Mouse (Mus musculus) kidney, embryonic 16.5 days (tissue): ENCODE results near the gene Rtp3. TPM values are rescaled to one million over a fixed set of nuclear protein-coding genes. Genes with fewer than 3 reads are reported as not detected.

Experiments
- ATAC-seq: fragments of 200-750 bp; cut with Nextera tagmentation; 2 replicates; pipeline ENCODE4 v1.8.0; 2017; ENCODE audit warnings: moderate TSS enrichment; ENCODE audit not compliant: low FRiP score, low TSS enrichment
- H3K27ac ChIP-seq: fragments of 300-500 bp; sonication (generic); 2 replicates; pipeline ENCODE4 v1.5.1; 2014; ENCODE audit warnings: low read length
- H3K27me3 ChIP-seq: fragments of 300-500 bp; sonication (generic); 2 replicates; pipeline ENCODE4 v1.6.1; 2014; ENCODE audit warnings: low read length, control low read depth, mixed read lengths; ENCODE audit not compliant: insufficient read depth
- H3K36me3 ChIP-seq: fragments of 300-500 bp; sonication (generic); 2 replicates; pipeline ENCODE4 v1.6.1; 2014; ENCODE audit warnings: low read length, control low read depth, mixed read lengths; ENCODE audit not compliant: insufficient read depth
- H3K4me1 ChIP-seq: fragments of 300-500 bp; sonication (generic); 2 replicates; pipeline ENCODE4 v1.6.1; 2014; ENCODE audit warnings: low read length, control low read depth, mixed read lengths; ENCODE audit not compliant: insufficient read depth
- H3K4me2 ChIP-seq: fragments of 300-500 bp; sonication (generic); replicated peaks from 2 replicates; pipeline ENCODE4 v1.6.1; 2014; ENCODE audit warnings: low read depth, low read length
- H3K4me3 ChIP-seq: fragments of 300-500 bp; sonication (generic); 2 replicates; pipeline ENCODE4 v1.5.1; 2014; ENCODE audit warnings: mild to moderate bottlenecking, low read length
- H3K9ac ChIP-seq: fragments of 300-500 bp; sonication (generic); replicated peaks from 2 replicates; pipeline ENCODE4 v1.6.1; 2014; ENCODE audit warnings: low read length
- H3K9me3 ChIP-seq: fragments of 300-500 bp; sonication (generic); 2 replicates; pipeline ENCODE4 v1.6.1; 2016; ENCODE audit warnings: low read length, control low read depth
- WGBS: fragments of 180-500 bp; shearing (Covaris S2); extraction: QIAGEN DNeasy Blood & Tissue Kit; methylation state at CpG from one replicate; pipeline ENCODE4 v1.1.7; 2014; 5-methylcytosine and 5-hydroxymethylcytosine counted together
- polyA plus RNA-seq: library from polyadenylated mRNA; unstranded; fragments of >200 nt; fragmentation: Nextera tagmentation; extraction: Ambion mirVana; gene quantifications from 2 replicates; pipeline ENCODE4 v1.2.1, GENCODE M21; 2015

The Rtp3 gene
- 0.44 and 1.2 TPM in 2 replicates for polyA plus RNA-seq

DNA sequence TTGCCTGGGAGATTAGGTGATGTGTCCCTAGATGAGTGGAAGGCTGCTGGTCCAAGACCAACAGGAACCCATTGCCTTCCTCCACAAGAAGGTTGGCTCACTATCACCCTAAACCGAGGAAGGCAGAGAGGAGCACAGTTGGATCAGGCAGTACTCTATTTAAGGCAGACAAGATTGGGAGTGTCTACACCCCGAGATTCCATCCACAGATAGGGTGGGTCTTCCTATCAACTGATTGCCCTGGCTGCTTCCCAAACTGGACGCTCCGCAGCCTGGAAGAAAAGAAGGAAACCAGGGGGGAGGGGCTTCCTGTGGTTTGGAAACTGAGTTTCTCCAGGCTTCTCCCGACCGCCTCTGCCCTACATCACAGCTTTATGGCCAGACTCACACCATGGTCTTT lies at the start of gene Rtp3:
Gene Rtp3 (minus strand): TSS at position 380 of the 400 bp plus-strand sequence.
- Histone ChIP-seq H3K36me3 (no peaks in the 10 kb centered on the region), H3K4me2 (no peak within 1 kb of the TSS), H3K9ac (no peak within 1 kb of the TSS), H3K9me3 (no peaks in the 10 kb centered on the region), H3K4me3 (no peak within 1 kb of the TSS), H3K4me1 (no peaks in the 10 kb centered on the region), H3K27ac (no peak within 1 kb of the TSS; the same call in 1 of the 2 replicates), H3K27me3 (no peaks in the 10 kb centered on the region)
- WGBS: 47% methylated on average over 6 of the region's 6 CpGs
- ATAC-seq: no peak

DNA sequence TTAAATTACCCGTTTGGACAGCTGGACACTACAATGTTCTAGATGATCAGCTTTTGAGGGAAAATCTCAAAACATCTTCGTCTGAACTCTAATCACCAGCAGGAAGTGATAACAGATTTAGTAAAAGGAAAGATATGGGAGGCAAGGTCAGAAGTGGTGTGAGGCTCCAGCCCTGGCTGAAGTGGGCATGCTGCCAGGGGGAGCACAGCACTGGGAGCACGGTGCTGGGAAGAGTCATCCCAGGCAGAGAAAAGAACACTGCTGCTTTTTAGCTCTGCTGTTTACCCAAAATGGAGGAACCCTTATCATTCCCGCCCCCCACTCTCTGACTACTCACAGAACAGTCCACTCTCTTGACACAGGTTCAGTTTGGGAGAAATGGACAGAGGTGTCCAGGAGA lies 49.6 kb upstream of the Rtp3 start:
- Histone ChIP-seq H3K27ac (no peak overlapping the region), H3K4me3 (no peak overlapping the region), H3K9me3 (no peaks in the 10 kb centered on the region), H3K27me3 (no peaks in the 10 kb centered on the region), H3K9ac (no peak overlapping the region), H3K36me3 (no peaks in the 10 kb centered on the region), H3K4me1 (no peaks in the 10 kb centered on the region; the same call in 1 of the 2 replicates), H3K4me2 (no peak overlapping the region)
- 71% methylated on average over 4 of the region's 4 CpGs for WGBS
- no peak for ATAC-seq

DNA sequence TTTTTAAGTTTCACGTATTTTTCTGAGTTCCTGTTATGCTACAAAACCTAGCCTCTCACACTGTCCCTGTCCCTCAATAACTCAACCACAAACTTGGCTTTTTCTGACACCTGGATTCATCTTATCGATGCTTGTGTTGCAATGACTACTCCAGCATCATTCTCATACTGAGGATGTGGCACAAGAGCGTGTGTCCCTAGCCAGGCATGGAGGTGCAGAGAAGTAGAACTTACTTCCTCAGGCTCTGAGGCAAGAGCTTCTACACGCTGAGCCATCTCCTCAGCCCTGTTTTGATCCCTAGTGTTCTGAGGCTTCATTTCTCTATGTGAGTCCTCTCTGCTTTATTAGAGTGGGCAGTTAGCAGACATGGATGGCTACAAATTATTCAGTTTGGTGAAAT lies 43.3 kb upstream of the Rtp3 start:
- 85% methylated on average over 4 of the region's 4 CpGs for WGBS
- Histone ChIP-seq H3K9ac (no peak overlapping the region), H3K27me3 (no peaks in the 10 kb centered on the region), H3K36me3 (no peaks in the 10 kb centered on the region), H3K4me1 (no peaks in the 10 kb centered on the region; the same call in 1 of the 2 replicates), H3K9me3 (no peaks in the 10 kb centered on the region), H3K4me2 (no peak overlapping the region), H3K4me3 (no peak overlapping the region), H3K27ac (no peak overlapping the region)
- ATAC-seq: no peak

DNA sequence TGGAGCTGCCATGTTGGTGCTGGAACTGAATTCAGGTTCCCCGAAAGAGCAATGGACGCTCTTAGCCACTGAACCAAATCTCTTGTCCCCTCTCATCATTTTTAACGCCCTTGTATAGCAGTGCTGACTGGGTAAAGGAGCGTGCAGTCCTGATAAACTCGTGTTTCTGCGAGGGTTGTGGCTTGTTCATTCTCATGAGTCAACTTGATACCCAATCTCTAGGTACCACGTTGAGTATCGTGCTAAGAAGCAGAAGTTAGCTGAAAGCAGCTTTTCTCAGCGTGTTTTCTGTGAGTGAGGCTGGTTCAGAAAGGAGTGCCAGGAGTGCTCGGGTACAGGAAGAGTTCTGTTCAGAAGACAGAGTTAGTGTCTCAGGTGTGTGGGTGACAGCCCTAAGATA lies 36.4 kb upstream of the Rtp3 start:
- WGBS: 88% methylated on average over 10 of the region's 10 CpGs
- no peak for ATAC-seq

DNA sequence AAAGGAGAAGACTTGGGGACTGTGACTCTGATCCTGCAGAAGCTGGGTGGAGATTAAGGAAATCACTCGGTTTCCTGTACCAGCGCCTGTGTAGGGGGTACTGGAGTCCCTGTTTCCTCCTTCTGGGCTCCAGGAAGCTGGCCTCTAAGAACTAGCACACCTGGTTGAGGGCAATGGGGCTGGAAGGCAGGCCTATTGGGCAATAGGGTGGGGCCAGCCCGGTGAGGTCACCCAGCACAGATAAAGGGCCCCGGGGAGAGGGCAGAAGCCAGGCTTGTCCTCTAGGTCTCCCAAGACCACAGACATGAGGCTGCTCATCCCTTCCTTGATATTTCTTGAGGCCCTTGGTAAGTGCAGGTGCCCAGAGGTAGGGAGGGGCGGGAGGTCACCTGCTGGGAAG lies 28.6 kb upstream of the Rtp3 start, which contains the start of gene Ltf:
Gene Ltf (plus strand): TSS at position 250 of the 400 bp plus-strand sequence.
- ATAC-seq: 0 out of 2 replicates have a peak, but pooled peaks have one; percentile 9
- WGBS: 82% methylated on average over 5 of the region's 5 CpGs
- H3K27me3 ChIP-seq: no peaks in the 10 kb centered on the region

More for the DNA sequence above, 36.4 kb upstream of the Rtp3 start:
- no peak overlapping the region for H3K27ac ChIP-seq
- H3K9ac ChIP-seq: no peak overlapping the region
- H3K36me3 ChIP-seq: no peaks in the 10 kb centered on the region
- H3K9me3 ChIP-seq: no peaks in the 10 kb centered on the region
- no peak overlapping the region for H3K4me2 ChIP-seq
- H3K4me3 ChIP-seq: no peak overlapping the region
- no peaks in the 10 kb centered on the region for H3K4me1 ChIP-seq
- H3K27me3 ChIP-seq: no peaks in the 10 kb centered on the region

DNA sequence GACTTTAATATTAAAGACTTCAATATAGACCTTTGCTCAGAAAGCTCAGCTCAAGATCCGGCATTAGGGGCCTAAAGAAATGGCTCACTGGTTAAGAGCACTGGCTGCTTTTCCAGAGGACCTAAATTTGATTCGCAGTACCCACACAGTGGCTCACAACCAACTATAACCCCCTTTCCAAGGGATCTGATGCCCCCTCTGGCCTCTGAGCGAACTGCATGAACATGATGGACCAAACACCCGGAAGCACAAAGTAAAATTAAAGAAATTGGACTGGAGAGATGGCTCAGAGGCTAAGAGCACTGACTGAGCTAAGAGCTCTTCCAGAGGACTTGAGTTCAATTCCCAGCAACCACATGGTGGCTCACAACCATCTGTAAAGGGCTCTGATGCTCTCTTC lies 25.3 kb upstream of the Rtp3 start:
- Histone ChIP-seq H3K4me2 (no peak overlapping the region), H3K9me3 (no peaks in the 10 kb centered on the region), H3K27ac (no peak overlapping the region), H3K36me3 (no peaks in the 10 kb centered on the region), H3K9ac (no peak overlapping the region), H3K4me3 (no peak overlapping the region), H3K27me3 (no peaks in the 10 kb centered on the region), H3K4me1 (peaks cover 4% of the 10 kb centered on the region; the same call in 1 of the 2 replicates)
- ATAC-seq: no peak
- WGBS: 83% methylated on average over 4 of the region's 4 CpGs

More for the DNA sequence above, 28.6 kb upstream of the Rtp3 start, which contains the start of gene Ltf:
- H3K4me1 ChIP-seq: no peaks in the 10 kb centered on the region
- H3K9me3 ChIP-seq: no peaks in the 10 kb centered on the region
- no peaks in the 10 kb centered on the region for H3K36me3 ChIP-seq
- H3K4me2 ChIP-seq: no peak within 1 kb of the TSS
- no peak within 1 kb of the TSS for H3K9ac ChIP-seq
- H3K27ac ChIP-seq: no peak within 1 kb of the TSS
- H3K4me3 ChIP-seq: no peak within 1 kb of the TSS

DNA sequence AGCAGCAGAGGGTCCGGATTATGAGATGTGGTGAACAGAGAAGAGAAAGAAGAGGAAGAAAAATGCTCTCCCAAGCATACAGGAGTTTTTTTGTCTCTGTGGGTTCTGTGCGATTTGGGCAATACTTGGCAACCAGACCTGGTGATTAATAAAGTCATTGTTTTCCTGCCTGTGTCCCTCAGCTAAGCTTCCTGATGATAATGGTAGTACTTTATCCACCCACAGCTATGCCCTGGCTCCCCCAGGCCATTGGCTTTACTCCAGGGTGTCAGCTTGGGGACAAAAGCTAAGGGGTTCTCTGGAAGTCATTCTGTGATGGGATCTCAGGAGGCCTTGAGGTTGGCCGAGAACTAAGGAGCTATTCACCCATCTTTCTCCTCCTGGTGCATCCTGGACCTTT lies 21.7 kb upstream of the Rtp3 start:
- Histone ChIP-seq H3K27me3 (no peaks in the 10 kb centered on the region), H3K36me3 (no peaks in the 10 kb centered on the region), H3K4me1 (peaks cover 4% of the 10 kb centered on the region; the same call in 1 of the 2 replicates), H3K9ac (no peak overlapping the region), H3K4me2 (no peak overlapping the region), H3K4me3 (no peak overlapping the region), H3K27ac (no peak overlapping the region), H3K9me3 (no peaks in the 10 kb centered on the region)
- ATAC-seq: no peak
- 76% methylated on average over 3 of the region's 3 CpGs for WGBS

DNA sequence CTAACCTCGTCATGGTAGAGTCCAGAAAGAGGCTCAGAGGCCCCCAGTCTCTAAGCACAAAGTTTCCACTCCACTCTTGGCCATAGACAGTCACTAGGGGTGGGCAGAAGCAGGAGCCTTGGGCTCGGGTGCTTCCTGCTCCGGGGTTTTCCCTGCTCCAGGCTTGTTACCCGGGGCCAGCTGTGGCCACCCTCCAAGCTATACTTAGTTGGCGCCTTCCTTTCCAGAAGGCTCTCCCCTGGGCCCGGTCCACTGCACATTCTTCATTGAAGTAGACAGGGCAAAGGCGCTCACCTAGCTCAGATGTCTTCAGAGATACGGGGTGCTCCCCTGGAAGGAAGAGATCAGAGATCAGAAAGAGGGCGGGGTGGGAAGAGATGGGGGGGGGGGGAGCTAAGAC lies 21.2 kb upstream of the Rtp3 start:
- no peak overlapping the region for H3K27ac ChIP-seq
- H3K9me3 ChIP-seq: no peaks in the 10 kb centered on the region
- H3K9ac ChIP-seq: no peak overlapping the region
- H3K27me3 ChIP-seq: no peaks in the 10 kb centered on the region
- H3K4me2 ChIP-seq: no peak overlapping the region
- peaks cover 4% of the 10 kb centered on the region; the same call in 1 of the 2 replicates for H3K4me1 ChIP-seq
- no peak overlapping the region for H3K4me3 ChIP-seq
- 61% methylated on average over 9 of the region's 9 CpGs for WGBS
- peak; percentile 49; the same call in 1 of the 2 replicates for ATAC-seq
- H3K36me3 ChIP-seq: no peaks in the 10 kb centered on the region

DNA sequence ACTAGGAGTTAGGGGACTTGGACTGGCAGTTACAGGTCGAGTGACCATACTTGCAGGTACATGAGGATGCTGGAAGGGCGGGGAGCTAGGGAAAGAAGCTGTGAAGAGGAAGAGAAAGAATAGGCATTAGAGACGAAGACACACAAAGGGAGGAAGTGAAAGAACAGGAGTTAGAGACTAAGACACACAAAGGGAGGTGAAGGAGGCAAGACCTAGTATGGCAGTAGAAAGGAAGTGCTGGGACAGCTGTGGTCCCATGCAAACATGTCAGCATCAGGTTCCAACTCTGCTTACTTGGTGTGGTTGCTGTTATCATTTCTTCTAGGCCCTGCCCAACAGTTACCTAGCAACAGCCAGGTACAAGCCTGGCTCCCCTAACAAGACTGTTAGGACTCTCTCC lies 19.4 kb upstream of the Rtp3 start:
- Histone ChIP-seq H3K36me3 (no peaks in the 10 kb centered on the region), H3K4me2 (no peak overlapping the region), H3K4me3 (no peak overlapping the region), H3K9ac (no peak overlapping the region), H3K4me1 (peaks cover 4% of the 10 kb centered on the region; the same call in 1 of the 2 replicates), H3K27me3 (no peaks in the 10 kb centered on the region), H3K27ac (no peak overlapping the region), H3K9me3 (no peaks in the 10 kb centered on the region)
- ATAC-seq: no peak
- WGBS: 67% methylated on average over 3 of the region's 3 CpGs

DNA sequence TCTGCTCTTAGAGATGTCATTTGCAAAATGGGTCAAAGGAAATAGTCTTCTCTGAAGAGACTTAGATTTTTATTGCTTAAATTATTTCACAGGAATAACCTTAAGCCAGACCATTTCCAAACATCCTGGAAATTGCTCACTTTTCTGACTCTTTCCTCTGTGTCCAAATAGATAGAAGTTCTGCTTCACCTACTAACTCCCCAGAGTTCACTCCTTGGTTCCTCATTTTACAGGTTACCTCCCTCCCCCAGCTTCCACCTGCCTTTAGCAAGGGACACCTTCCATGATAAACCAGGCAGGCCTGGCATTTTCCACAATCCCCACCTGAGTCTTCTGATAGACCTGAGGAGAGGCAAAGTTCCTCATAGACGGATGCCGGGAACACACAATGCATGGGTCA lies 16.2 kb upstream of the Rtp3 start:
- no peaks in the 10 kb centered on the region for H3K36me3 ChIP-seq
- H3K27ac ChIP-seq: no peak overlapping the region
- H3K27me3 ChIP-seq: no peaks in the 10 kb centered on the region
- no peak overlapping the region for H3K4me2 ChIP-seq
- H3K4me1 ChIP-seq: no peaks in the 10 kb centered on the region
- H3K9me3 ChIP-seq: no peaks in the 10 kb centered on the region
- H3K4me3 ChIP-seq: no peak overlapping the region
- H3K9ac ChIP-seq: no peak overlapping the region
- 93% methylated on average over 2 of the region's 2 CpGs for WGBS
- ATAC-seq: no peak
